Mouse (Mus musculus) heart, adult 2 months (tissue): ENCODE measurements around the gene Kdm5c. TPM values are rescaled to one million over a fixed set of nuclear protein-coding genes. Genes with fewer than 3 reads are reported as not detected.
"Not testable (repeated sequence)": the region's sequence is repeated elsewhere in the genome, so short reads cannot be mapped to it uniquely, and the experiment has no call there.

Source experiments
- DNase-seq, 2 experiments: peaks; one replicate each; pipeline ENCODE4 v3.0.0; 2021
- H3K27ac ChIP-seq: fragments of 200-600 bp; 2 replicates; pipeline ENCODE4 v1.8.1; 2022
- H3K27me3 ChIP-seq: fragments of 200-500 bp; 2 replicates; pipeline ENCODE4 v1.6.1; 2012; ENCODE audit warnings: mild to moderate bottlenecking, low read length, inconsistent platforms, mixed read lengths; ENCODE audit not compliant: control insufficient read depth, insufficient read depth
- H3K36me3 ChIP-seq: fragments of 200-500 bp; 2 replicates; pipeline ENCODE4 v1.6.1; 2012; ENCODE audit warnings: low read length, inconsistent platforms; ENCODE audit not compliant: control insufficient read depth, insufficient read depth
- H3K4me1 ChIP-seq: fragments of 200-500 bp; 2 replicates; pipeline ENCODE4 v1.6.1; 2011; ENCODE audit warnings: low read length; ENCODE audit not compliant: control insufficient read depth, insufficient read depth
- H3K4me3 ChIP-seq: fragments of 200-600 bp; 2 replicates; pipeline ENCODE4 v1.8.1; 2022
- H3K79me2 ChIP-seq: fragments of 200-500 bp; replicated peaks from 2 replicates; pipeline ENCODE4 v1.6.1; 2012; ENCODE audit warnings: mild to moderate bottlenecking, inconsistent platforms, low read length, moderate library complexity, mixed read lengths; ENCODE audit not compliant: control insufficient read depth, insufficient read depth
- H3K9ac ChIP-seq: fragments of 200-500 bp; 2 replicates; pipeline ENCODE4 v1.6.1; 2012; ENCODE audit warnings: low read depth, mild to moderate bottlenecking, control low read depth, inconsistent platforms, low read length, mixed read lengths
- CTCF ChIP-seq: fragments of 200-600 bp; IDR thresholded peaks from 2 replicates; pipeline ENCODE4 v1.8.1; 2022; ENCODE audit warnings: antibody characterized with exemption, mild to moderate bottlenecking, moderate library complexity
- EP300 ChIP-seq: fragments of 200-500 bp; IDR thresholded peaks from 2 replicates; pipeline ENCODE4 v1.6.1; 2011; ENCODE audit warnings: low read depth, low read length, control low read depth; ENCODE audit not compliant: insufficient read depth
- POLR2A ChIP-seq: fragments of 200-500 bp; IDR thresholded peaks from 2 replicates; pipeline ENCODE4 v1.6.1; 2011; ENCODE audit warnings: mild to moderate bottlenecking, low read depth, low read length, control low read depth; ENCODE audit not compliant: insufficient read depth
- WGBS: fragments of 180-500 bp; shearing (Covaris S2); methylation state at CpG from one replicate; pipeline ENCODE4 v1.1.7; 2018; 5-methylcytosine and 5-hydroxymethylcytosine counted together
- intact Hi-C: fragments of 180-260 bp; cut with DNase I; formaldehyde crosslinking; loops from one replicate; pipeline ENCODE4 v1.15.1; 2025
- polyA plus RNA-seq: library from polyadenylated mRNA; depleted of rRNA; stranded (reverse); fragments of >200 nt; gene quantifications from 2 replicates; pipeline ENCODE4 v1.2.3, GENCODE M21; 2012
- total RNA-seq, 2 experiments: library from RNA; stranded (reverse); gene quantifications; 2 replicates each; pipeline ENCODE4 v1.2.3; 2021

The Kdm5c gene
- total and polyA plus RNA-seq, 3 experiments, result 17.7 to 48.5 (median 29.7) TPM

DNA sequence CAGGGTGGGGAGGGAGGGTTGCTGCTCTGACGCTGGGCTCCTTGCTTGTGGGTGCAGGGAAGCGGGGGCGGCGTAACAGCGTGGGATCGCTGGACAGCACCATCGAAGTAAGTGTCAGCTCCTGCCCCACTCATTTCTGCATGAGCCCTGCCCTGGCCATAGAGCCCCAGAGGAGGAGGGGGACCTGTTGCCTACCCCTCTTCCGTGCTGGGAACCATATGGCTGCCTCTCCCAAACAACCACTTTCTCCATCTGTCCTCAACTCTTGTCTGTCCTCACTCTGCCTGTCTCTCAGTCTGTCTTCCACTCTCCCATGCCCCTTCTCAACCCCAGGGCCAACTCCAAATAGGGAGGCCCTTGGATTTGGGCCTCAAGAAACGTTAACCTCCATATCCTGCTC, 10.6 kb upstream of the Kdm5c start:
- WGBS, result 56% methylated on average over 9 of the region's 9 CpGs
- no peak overlapping the region for H3K9ac ChIP-seq
- no peak overlapping the region for H3K27ac ChIP-seq
- no peaks in the 10 kb centered on the region for H3K27me3 ChIP-seq
- no peaks in the 10 kb centered on the region for H3K4me1 ChIP-seq
- intact Hi-C loops, result loop anchor here (10.0 kb wide), 1 partner anchor 63 kb away; no protein-coding TSS in a partner anchor
- no peaks in the 10 kb centered on the region for H3K36me3 ChIP-seq
- DNase-seq, result no peak
- TF ChIP-seq CTCF (no peak), POLR2A (no peak), EP300 (no peak)
- no peak overlapping the region for H3K4me3 ChIP-seq
- no peaks in the 10 kb centered on the region for H3K79me2 ChIP-seq

- Histone ChIP-seq H3K9ac (no peak overlapping the region), H3K27ac (no peak overlapping the region), H3K4me3 (no peak overlapping the region), H3K27me3 (no peaks in the 10 kb centered on the region), H3K4me1 (no peaks in the 10 kb centered on the region), H3K79me2 (no peaks in the 10 kb centered on the region), H3K36me3 (no peaks in the 10 kb centered on the region)
- no peak for DNase-seq
- intact Hi-C loops, result loop anchor here (10.0 kb wide), 1 partner anchor 61 kb away; no protein-coding TSS in a partner anchor
- TF ChIP-seq POLR2A, result no peak
- TF ChIP-seq EP300, result no peak
- no peak for TF ChIP-seq CTCF
- WGBS, result 86% methylated on average over 6 of the region's 6 CpGs
Measured at GRCm38 (mm10) chrX:152223313-152223712, 9.5 kb upstream of the Kdm5c start.

DNA sequence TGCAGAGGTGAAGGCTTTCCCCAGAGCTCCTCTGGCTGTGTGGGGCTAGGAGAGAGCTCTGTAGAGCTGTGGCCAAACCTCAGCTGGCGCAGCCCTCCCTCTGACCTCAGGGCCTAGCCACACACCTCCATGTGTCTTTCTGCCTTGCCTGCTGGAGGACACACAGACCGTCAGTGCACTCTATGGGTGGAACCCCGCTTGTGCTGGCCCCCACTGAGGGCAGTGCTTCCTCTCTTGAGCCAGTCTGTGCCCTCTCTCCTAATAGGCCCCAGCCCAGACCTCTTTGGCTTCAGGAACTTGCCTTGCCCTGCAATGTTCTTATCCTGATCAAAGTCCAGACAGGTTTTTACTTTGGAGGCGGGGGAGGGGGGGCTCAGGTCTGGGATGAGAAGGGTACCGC, 8.5 kb upstream of the Kdm5c start:
- no peaks in the 10 kb centered on the region for H3K36me3 ChIP-seq
- WGBS, result 70% methylated on average over 5 of the region's 5 CpGs
- TF ChIP-seq POLR2A, result no peak
- TF ChIP-seq EP300, result no peak
- TF ChIP-seq CTCF, result no peak
- no peak overlapping the region for H3K27ac ChIP-seq
- no peaks in the 10 kb centered on the region for H3K4me1 ChIP-seq
- DNase-seq, result no peak
- intact Hi-C loops, result loop anchor here (10.0 kb wide), 1 partner anchor 61 kb away; no protein-coding TSS in a partner anchor
- H3K4me3 ChIP-seq, result no peak overlapping the region
- no peaks in the 10 kb centered on the region for H3K79me2 ChIP-seq
- no peak overlapping the region for H3K9ac ChIP-seq
- H3K27me3 ChIP-seq, result no peaks in the 10 kb centered on the region

- intact Hi-C loops, result loop anchor here (5.0 to 10.0 kb wide), 2 partner anchors 108 to 219 kb away; partner anchors contain the start of genes Ribc1, Smc1a and Tspyl2
- Histone ChIP-seq H3K36me3 (peaks cover 9% of the 10 kb centered on the region), H3K79me2 (peaks cover 8% of the 10 kb centered on the region), H3K4me1 (no peaks in the 10 kb centered on the region), H3K27me3 (no peaks in the 10 kb centered on the region), H3K27ac (peak overlapping the region; percentile 92), H3K4me3 (peak overlapping the region; percentile 89), H3K9ac (peak overlapping the region; percentile 94; the same call in 1 of the 2 replicates)
- 7% methylated on average over 3 of the region's 3 CpGs for whole genome bisulfite sequencing
- DNase-seq, result no peak
- TF ChIP-seq EP300, result no peak
- no peak for TF ChIP-seq POLR2A
- no peak for TF ChIP-seq CTCF
Measured at GRCm38 (mm10) chrX:152234125-152234524, 1.3 kb downstream of the Kdm5c start.

DNA sequence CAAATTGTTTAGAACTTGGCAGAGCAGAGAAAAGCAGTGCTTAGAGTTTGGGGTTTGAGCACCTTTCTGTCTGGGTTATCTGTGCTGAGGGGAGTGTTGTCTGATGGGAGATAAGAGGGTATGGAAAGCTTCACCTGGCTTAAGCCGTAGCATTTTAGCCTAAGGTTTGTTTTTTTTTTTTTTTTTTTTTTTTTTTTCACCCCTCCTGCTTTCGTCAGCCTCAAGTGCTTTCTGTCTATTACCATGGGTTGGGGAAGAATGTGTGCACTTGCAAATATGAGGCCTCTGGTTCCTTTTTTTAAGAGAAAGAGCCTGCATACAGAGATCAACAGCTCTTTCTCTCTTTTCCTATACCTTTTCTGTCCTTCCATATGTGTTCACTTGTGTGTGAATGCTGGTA, 2.9 kb downstream of the Kdm5c start:
- Histone ChIP-seq H3K4me3 (no peak overlapping the region), H3K79me2 (peaks cover 8% of the 10 kb centered on the region), H3K4me1 (no peaks in the 10 kb centered on the region), H3K27ac (no peak overlapping the region), H3K9ac (no peak overlapping the region), H3K27me3 (no peaks in the 10 kb centered on the region), H3K36me3 (peaks cover 9% of the 10 kb centered on the region)
- no peak for TF ChIP-seq EP300
- TF ChIP-seq CTCF, result no peak
- no peak for TF ChIP-seq POLR2A
- no peak for DNase-seq
- WGBS, result 60% methylated on average over 2 of the region's 2 CpGs
- intact Hi-C loops, result loop anchor here (10.0 kb wide), 1 partner anchor 221 kb away; the partner anchor contains the start of genes Ribc1 and Smc1a

GRCm38 (mm10) chrX:152243140-152243539, 10.3 kb downstream of the Kdm5c start:
- not testable (repeated sequence) for H3K27ac ChIP-seq, H3K27me3 ChIP-seq, H3K36me3 ChIP-seq, DNase-seq, H3K4me3 ChIP-seq, H3K4me1 ChIP-seq, H3K9ac ChIP-seq, H3K79me2 ChIP-seq
- intact Hi-C loops, result loop anchor here (2.0 to 10.0 kb wide), 2 partner anchors 110 to 358 kb away; no protein-coding TSS in a partner anchor
- WGBS, result 75% methylated on average over 6 of the region's 6 CpGs
- TF ChIP-seq CTCF, result peak; percentile 72
